Mouse (Mus musculus) liver, embryonic 14.5 days (tissue): ENCODE data around the gene Fxn. TPM values are rescaled to one million over a fixed set of nuclear protein-coding genes. Genes with fewer than 3 reads are reported as not detected.
"Not testable (repeated sequence)": the region's sequence is repeated elsewhere in the genome, so short reads cannot be mapped to it uniquely, and the experiment has no call there.

Experiments used
- ATAC-seq: fragments of 200-750 bp; cut with Nextera tagmentation; 2 replicates; pipeline ENCODE4 v1.8.0; 2017; ENCODE audit warnings: moderate number of reproducible peaks, mild to moderate bottlenecking, moderate library complexity; ENCODE audit not compliant: insufficient read depth
- DNase-seq, 3 experiments: peaks; one replicate each; pipeline ENCODE4 v3.0.0-alpha.2; 2012 to 2013; ENCODE audit warnings: low read depth in 3 of 3, low spot score in 3 of 3
- H3K27ac ChIP-seq: fragments of 300-500 bp; sonication (generic); 2 replicates; pipeline ENCODE4 v1.5.1; 2014; ENCODE audit warnings: moderate library complexity, mild to moderate bottlenecking, control low read depth, inconsistent platforms
- H3K27me3 ChIP-seq: fragments of 300-500 bp; sonication (generic); 2 replicates; pipeline ENCODE4 v1.6.1; 2014; ENCODE audit warnings: mild to moderate bottlenecking, low read length, moderate library complexity; ENCODE audit not compliant: control insufficient read depth, insufficient read depth
- H3K36me3 ChIP-seq: fragments of 300-500 bp; sonication (generic); replicated peaks from 2 replicates; pipeline ENCODE4 v1.6.1; 2014; ENCODE audit warnings: low read depth; ENCODE audit not compliant: control insufficient read depth, insufficient read depth
- H3K4me1 ChIP-seq, 2 experiments: fragments of 200-500 bp in 1 of 2; fragments of 300-500 bp in 1 of 2; sonication (generic) in 1 of 2; replicated peaks; 2 replicates each; pipeline ENCODE4 v1.6.1; 2012 to 2014; ENCODE audit warnings: antibody characterized with exemption in 1 of 2, inconsistent platforms in 1 of 2, low read length in 1 of 2; ENCODE audit not compliant: control insufficient read depth in 2 of 2, insufficient read depth in 2 of 2
- H3K4me2 ChIP-seq: fragments of 300-500 bp; sonication (generic); 2 replicates; pipeline ENCODE4 v1.6.1; 2014; ENCODE audit warnings: low read depth, mild to moderate bottlenecking, control low read depth, moderate library complexity
- H3K4me3 ChIP-seq, 2 experiments: fragments of 200-500 bp in 1 of 2; fragments of 300-500 bp in 1 of 2; sonication (generic) in 1 of 2; 2 replicates each; pipeline ENCODE4 v1.5.1; 2012 to 2014; ENCODE audit warnings: low read depth in 2 of 2, low read length in 2 of 2, mild to moderate bottlenecking in 2 of 2, control low read depth in 1 of 2, inconsistent platforms in 1 of 2, moderate library complexity in 1 of 2; ENCODE audit not compliant: insufficient read depth in 1 of 2
- H3K9ac ChIP-seq: fragments of 300-500 bp; sonication (generic); replicated peaks from 2 replicates; pipeline ENCODE4 v1.6.1; 2014; ENCODE audit warnings: mild to moderate bottlenecking, control low read depth, moderate library complexity
- H3K9me3 ChIP-seq: fragments of 300-500 bp; sonication (generic); 2 replicates; pipeline ENCODE4 v1.6.1; 2016; ENCODE audit warnings: low read length, mixed read lengths; ENCODE audit not compliant: control insufficient read depth
- CTCF ChIP-seq: IDR thresholded peaks from 2 replicates; pipeline ENCODE4 v1.5.1; 2016; ENCODE audit warnings: antibody characterized with exemption, low read depth, control low read depth
- EP300 ChIP-seq: IDR thresholded peaks from 2 replicates; pipeline ENCODE4 v1.6.1; 2016; ENCODE audit warnings: antibody characterized with exemption, low read depth
- WGBS: fragments of 180-500 bp; shearing (Covaris S2); extraction: QIAGEN DNeasy Blood & Tissue Kit; methylation state at CpG from one replicate; pipeline ENCODE4 v1.1.7; 2014; ENCODE audit not compliant: insufficient replicate concordance; 5-methylcytosine and 5-hydroxymethylcytosine counted together
- polyA plus RNA-seq, 2 experiments: library from polyadenylated mRNA; depleted of rRNA in 1 of 2; stranded (reverse) in 1 of 2; unstranded in 1 of 2; fragments of >200 nt; fragmentation: Nextera tagmentation in 1 of 2; extraction: Ambion mirVana in 1 of 2; gene quantifications; 2 replicates each; pipeline versions ENCODE4 v1.2.1 to v1.2.3; 2012 to 2014

Fxn gene
- polyA plus RNA-seq, 2 experiments, result 25.3 to 47.4 TPM

- Histone ChIP-seq H3K36me3 (no peaks in the 10 kb centered on the region), H3K4me2 (no peak overlapping the region), H3K27me3 (no peaks in the 10 kb centered on the region), H3K27ac (no peak overlapping the region), H3K9me3 (no peaks in the 10 kb centered on the region), H3K4me3 (no peak overlapping the region), H3K9ac (no peak overlapping the region), H3K4me1 (no peaks in the 10 kb centered on the region)
- DNase-seq, result no peak
- WGBS, result 63% methylated on average over 6 of the region's 6 CpGs
- TF ChIP-seq EP300 (no peak), CTCF (no peak)
- no peak for ATAC-seq
Measured at GRCm38 (mm10) chr19:24243340-24243739, 37.1 kb downstream of the Fxn start.

DNA sequence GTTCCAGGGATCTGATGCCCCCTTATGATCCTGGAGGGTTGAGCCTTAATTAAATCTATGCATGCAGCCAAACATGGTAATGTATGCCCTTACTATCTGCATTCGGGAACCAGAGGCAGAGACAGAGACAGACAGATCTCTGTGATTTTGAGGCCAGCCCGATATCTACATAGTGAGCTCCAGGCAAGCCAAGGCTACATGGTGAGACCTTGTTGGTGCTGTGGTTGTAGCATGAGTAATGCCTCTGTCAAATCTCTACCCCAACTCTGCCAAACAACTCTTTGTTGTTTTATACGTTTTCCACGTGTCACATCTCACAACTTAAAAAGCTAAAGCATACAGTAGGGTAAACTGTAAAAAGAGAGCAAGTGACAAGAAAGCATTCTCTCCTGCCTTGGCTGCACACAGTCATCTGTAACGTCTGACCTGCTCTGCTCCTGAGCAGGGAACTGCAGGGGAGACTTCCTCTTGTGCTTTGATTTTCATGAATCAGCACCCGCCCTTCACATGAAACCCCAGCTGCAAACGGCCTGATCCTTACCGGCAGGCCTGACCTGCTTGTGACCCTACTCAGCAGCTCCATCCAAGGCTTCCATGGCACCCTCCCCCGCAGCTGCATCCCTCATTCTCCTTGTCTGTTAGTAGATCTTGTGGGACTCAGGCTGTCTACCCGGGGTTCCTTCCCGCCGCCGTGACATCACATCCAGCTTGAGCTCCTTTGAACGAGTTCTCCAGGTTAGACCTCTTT, 38.4 kb downstream of the Fxn start:
- Histone ChIP-seq H3K9ac (no peak overlapping the region), H3K4me2 (no peak overlapping the region), H3K4me3 (no peak overlapping the region), H3K4me1 (no peaks in the 10 kb centered on the region), H3K36me3 (no peaks in the 10 kb centered on the region), H3K27ac (no peak overlapping the region), H3K27me3 (no peaks in the 10 kb centered on the region), H3K9me3 (no peaks in the 10 kb centered on the region)
- no peak for DNase-seq
- 31% methylated on average over 14 of the region's 14 CpGs for WGBS
- no peak for ATAC-seq
- TF ChIP-seq CTCF, result no peak
- no peak for TF ChIP-seq EP300

DNA sequence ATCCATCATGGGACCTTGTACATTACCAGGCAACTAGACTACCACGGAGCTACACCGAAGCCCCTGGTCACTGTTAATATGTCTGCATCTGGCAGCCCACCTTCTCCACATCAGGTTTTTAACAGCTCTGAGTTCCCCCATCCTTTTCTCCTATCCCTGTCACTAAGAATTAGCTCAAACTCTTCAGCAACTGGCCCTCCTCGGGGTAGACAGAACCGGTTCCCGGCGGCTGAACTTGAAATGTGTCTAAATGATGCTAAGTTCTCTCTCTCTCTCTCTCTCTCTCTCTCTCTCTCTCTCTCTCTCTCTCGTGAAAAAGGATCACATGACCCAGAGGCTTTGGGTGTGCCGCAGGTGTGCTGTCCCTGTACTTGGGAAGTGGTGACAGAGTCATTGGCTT, 39.1 kb downstream of the Fxn start:
- ATAC-seq (no peak), DNase-seq (no peak)
- H3K27me3 ChIP-seq, result no peaks in the 10 kb centered on the region
- H3K36me3 ChIP-seq, result no peaks in the 10 kb centered on the region
- WGBS, result 67% methylated on average over 8 of the region's 8 CpGs
- no peak overlapping the region for H3K9ac ChIP-seq
- no peak overlapping the region for H3K4me2 ChIP-seq
- TF ChIP-seq EP300, result no peak
- no peak for TF ChIP-seq CTCF
- H3K4me3 ChIP-seq, result no peak overlapping the region
- H3K27ac ChIP-seq, result no peak overlapping the region
- no peaks in the 10 kb centered on the region for H3K4me1 ChIP-seq
- H3K9me3 ChIP-seq, result no peaks in the 10 kb centered on the region

GRCm38 (mm10) chr19:24238011-24238410, 42.4 kb downstream of the Fxn start:
- Histone ChIP-seq H3K4me1 (no peaks in the 10 kb centered on the region), H3K4me2 (no peak overlapping the region), H3K9ac (no peak overlapping the region), H3K27ac (no peak overlapping the region), H3K9me3 (no peaks in the 10 kb centered on the region), H3K36me3 (no peaks in the 10 kb centered on the region), H3K4me3 (no peak overlapping the region), H3K27me3 (no peaks in the 10 kb centered on the region)
- DNase-seq (no peak), ATAC-seq (no peak)
- 48% methylated on average over 4 of the region's 4 CpGs for WGBS
- TF ChIP-seq CTCF (no peak), EP300 (no peak)

GRCm38 (mm10) chr19:24232356-24232755, 48.0 kb downstream of the Fxn start:
- WGBS, result 65% methylated on average over 1 of the region's 1 CpGs
- not testable (repeated sequence) for ATAC-seq, H3K9me3 ChIP-seq, H3K9ac ChIP-seq, H3K4me3 ChIP-seq, H3K27ac ChIP-seq, DNase-seq, H3K27me3 ChIP-seq, H3K4me2 ChIP-seq, H3K4me1 ChIP-seq, H3K36me3 ChIP-seq
